Mouse (Mus musculus) lung, postnatal 0 days (tissue): Measurements from ENCODE around the gene Fbp2.

ENCODE experiments used
- CTCF ChIP-seq: IDR thresholded peaks from 2 replicates; pipeline ENCODE4 v1.5.1; 2016; ENCODE audit warnings: antibody characterized with exemption, mild to moderate bottlenecking
- EP300 ChIP-seq: IDR thresholded peaks from 2 replicates; pipeline ENCODE4 v1.6.1; 2016; ENCODE audit warnings: antibody characterized with exemption, mild to moderate bottlenecking, control low read depth

DNA sequence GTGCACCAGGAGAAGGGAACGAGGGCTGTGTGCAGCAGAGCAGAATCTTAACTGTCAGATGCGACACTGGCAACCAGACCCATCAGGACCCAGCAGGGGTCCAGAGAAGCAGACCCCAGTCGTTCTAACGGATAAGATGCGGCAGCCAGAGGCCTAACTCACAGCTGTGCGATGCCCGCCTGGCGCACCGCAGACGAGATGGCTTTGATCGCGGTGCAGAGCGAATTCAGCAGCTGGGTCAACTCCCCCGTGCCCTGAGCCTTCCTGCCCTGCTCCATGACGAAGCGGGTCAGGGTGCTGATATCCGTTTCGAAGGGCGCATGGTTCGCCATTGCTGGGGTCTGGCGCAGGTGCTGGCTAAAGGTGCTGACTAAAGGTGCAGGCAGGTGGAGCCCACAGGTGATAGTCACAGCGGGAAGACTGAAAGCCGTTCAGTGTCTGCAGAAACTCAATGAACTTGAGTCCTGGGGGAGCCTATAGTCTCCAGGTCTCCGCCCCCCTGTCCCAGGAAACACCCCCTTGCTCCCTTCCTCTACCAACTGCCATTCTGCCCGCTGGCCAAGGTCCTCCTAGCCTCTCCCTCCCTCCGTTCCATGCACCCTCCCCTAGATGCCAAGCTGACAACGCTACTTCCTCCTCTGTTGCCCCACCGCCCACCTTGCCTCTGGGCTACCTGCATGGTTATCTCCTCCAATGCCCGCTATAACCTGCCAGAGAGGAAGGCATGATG is 29.7 kb upstream of the Fbp2 start, which contains the start of gene Fbp1:
- no peak for TF ChIP-seq EP300
- TF ChIP-seq CTCF: no peak
